Mouse (Mus musculus) mesoderm, embryonic 11.5 days (tissue): ENCODE results near the gene Mtcp1.

Source experiments
- DNase-seq: peaks from one replicate; pipeline ENCODE4 v3.0.0-alpha.2; 2012; ENCODE audit warnings: low read depth, low spot score

The Mtcp1 gene

GRCm38 (mm10) chrX:75415936-75416785, at the start of gene Mtcp1, which contains the start of the genes Cmc4 and Brcc3:
TSS of gene Mtcp1 (minus strand) at chrX:75416588.
TSS of gene Cmc4 (minus strand) at chrX:75416584.
TSS of gene Brcc3 (plus strand) at chrX:75416628.
- DNase-seq, result peak; percentile 91

- no peak for DNase-seq
These were observed 38.2 kb upstream of the Mtcp1 start for GRCm38 (mm10) chrX:75454597-75454996.

GRCm38 (mm10) chrX:75409711-75410110, 6.7 kb downstream of the Mtcp1 start:
- DNase-seq, result no peak

GRCm38 (mm10) chrX:75403350-75403749, 13.0 kb downstream of the Mtcp1 start:
- no peak for DNase-seq

- DNase-seq, result no peak
These were observed 13.7 kb downstream of the Mtcp1 start for GRCm38 (mm10) chrX:75402668-75403067.

GRCm38 (mm10) chrX:75399471-75399870, 16.9 kb downstream of the Mtcp1 start:
- DNase-seq, result no peak

- peak; percentile 80 for DNase-seq
These were observed 34.1 kb downstream of the Mtcp1 start, which contains the start of the genes Fundc2 and F8 for GRCm38 (mm10) chrX:75382195-75382771. TSS of gene Fundc2 (plus strand) at chrX:75382399. TSS of gene F8 (minus strand) at chrX:75382615.

- no peak for DNase-seq
These were observed 34.7 kb downstream of the Mtcp1 start for GRCm38 (mm10) chrX:75381699-75382098.

GRCm38 (mm10) chrX:75381176-75381575, 35.2 kb downstream of the Mtcp1 start:
- no peak for DNase-seq

- DNase-seq, result no peak
These were observed 39.6 kb downstream of the Mtcp1 start for GRCm38 (mm10) chrX:75376815-75377214.

GRCm38 (mm10) chrX:75372666-75373425, 43.5 kb downstream of the Mtcp1 start:
- DNase-seq, result no peak

GRCm38 (mm10) chrX:75370197-75370596, 46.2 kb downstream of the Mtcp1 start:
- no peak for DNase-seq
